Mouse (Mus musculus): Measurements from ENCODE around the gene Saa4.
"Not testable (repeated sequence)": the region's sequence is repeated elsewhere in the genome, so short reads cannot be mapped to it uniquely, and the experiment has no call there.

The Saa4 gene

GRCm38 (mm10) chr7:46715600-46715999 is 16.8 kb downstream of the Saa4 start, which contains the start of gene Saa3:
Gene Saa3, minus strand, starts transcription at chr7:46715700.
- DNase-seq = no peak

- DNase-seq = peak; percentile 75
Observed at GRCm38 (mm10) chr7:46714518-46714917, 17.9 kb downstream of the Saa4 start.

- no peak for DNase-seq
Observed at GRCm38 (mm10) chr7:46712250-46712649, 20.2 kb downstream of the Saa4 start.

GRCm38 (mm10) chr7:46710390-46710844 is 22.0 kb downstream of the Saa4 start, which contains the start of gene Saal1:
Gene Saal1, minus strand, starts transcription at chr7:46710680.
- peak; percentile 93 for DNase-seq

- DNase-seq = no peak
Observed at GRCm38 (mm10) chr7:46700521-46701025, 31.8 kb downstream of the Saa4 start.

GRCm38 (mm10) chr7:46696754-46697153 is 35.6 kb downstream of the Saa4 start:
- no peak for DNase-seq

GRCm38 (mm10) chr7:46686827-46687226 is 45.6 kb downstream of the Saa4 start:
- no peak for DNase-seq

- no peak for DNase-seq
Observed at GRCm38 (mm10) chr7:46680732-46681131, 51.7 kb downstream of the Saa4 start.

- not testable (repeated sequence) for DNase-seq
Observed at GRCm38 (mm10) chr7:46679044-46679443, 53.4 kb downstream of the Saa4 start.

- no peak for DNase-seq
Observed at GRCm38 (mm10) chr7:46678417-46678816, 54.0 kb downstream of the Saa4 start.

Measured in kidney, postnatal 10 days (tissue).